Mouse (Mus musculus) embryonic facial prominence, embryonic 11.5 days (tissue): ENCODE measurements at regions not wholly inside any gene's neighbourhood (a gene's known extent, or its start where the extent isn't known, plus 50 kb on each side); places are given as distances from the start of the nearest gene placed in this dataset.

ENCODE experiments used
- ATAC-seq: fragments of 200-750 bp; cut with Nextera tagmentation; replicated peaks from 2 replicates; pipeline ENCODE4 v1.8.0; 2017; ENCODE audit warnings: low read depth; ENCODE audit not compliant: insufficient number of reproducible peaks, low FRiP score, low TSS enrichment
- DNase-seq: peaks from one replicate; pipeline ENCODE4 v3.0.0-alpha.2; 2015; ENCODE audit warnings: low spot score
- H3K27ac ChIP-seq: fragments of 300-500 bp; sonication (generic); replicated peaks from 2 replicates; pipeline ENCODE4 v1.5.1; 2014; ENCODE audit warnings: mild to moderate bottlenecking, low read depth, low read length, control low read depth
- H3K27me3 ChIP-seq: fragments of 300-500 bp; sonication (generic); 2 replicates; pipeline ENCODE4 v1.6.1; 2014; ENCODE audit warnings: mild to moderate bottlenecking, low read length, moderate library complexity, mixed read lengths; ENCODE audit not compliant: control insufficient read depth, insufficient read depth
- H3K36me3 ChIP-seq: fragments of 300-500 bp; sonication (generic); replicated peaks from 2 replicates; pipeline ENCODE4 v1.6.1; 2014; ENCODE audit warnings: low read depth, mild to moderate bottlenecking, low read length, moderate library complexity, mixed read lengths; ENCODE audit not compliant: control insufficient read depth, insufficient read depth
- H3K4me1 ChIP-seq: fragments of 300-500 bp; sonication (generic); 2 replicates; pipeline ENCODE4 v1.6.1; 2014; ENCODE audit warnings: low read length, mixed read lengths; ENCODE audit not compliant: control insufficient read depth, insufficient read depth
- H3K4me2 ChIP-seq: fragments of 300-500 bp; sonication (generic); 2 replicates; pipeline ENCODE4 v1.6.1; 2014; ENCODE audit warnings: low read depth, mild to moderate bottlenecking, control low read depth, low read length, moderate library complexity
- H3K4me3 ChIP-seq: fragments of 300-500 bp; sonication (generic); 2 replicates; pipeline ENCODE4 v1.5.1; 2014; ENCODE audit warnings: low read depth, low read length, control low read depth
- H3K9ac ChIP-seq: fragments of 300-500 bp; sonication (generic); replicated peaks from 2 replicates; pipeline ENCODE4 v1.6.1; 2014; ENCODE audit warnings: mild to moderate bottlenecking, control low read depth, low read length
- H3K9me3 ChIP-seq: fragments of 300-500 bp; sonication (generic); replicated peaks from 2 replicates; pipeline ENCODE4 v1.6.1; 2016; ENCODE audit warnings: mild to moderate bottlenecking, low read length, inconsistent platforms, mixed read lengths; ENCODE audit not compliant: control insufficient read depth
- WGBS: fragments of 180-500 bp; shearing (Covaris S2); extraction: QIAGEN DNeasy Blood & Tissue Kit; methylation state at CpG from one replicate; pipeline ENCODE4 v1.1.7; 2014; 5-methylcytosine and 5-hydroxymethylcytosine counted together

- Histone ChIP-seq H3K4me1 (no peaks in the 10 kb centered on the region), H3K9me3 (no peaks in the 10 kb centered on the region), H3K27me3 (no peaks in the 10 kb centered on the region), H3K27ac (no peak overlapping the region), H3K4me2 (no peak overlapping the region), H3K36me3 (no peaks in the 10 kb centered on the region), H3K4me3 (no peak overlapping the region), H3K9ac (no peak overlapping the region)
- no peak for DNase-seq
- no peak for ATAC-seq
- WGBS, result 80% methylated on average over 4 of the region's 4 CpGs
Observed at GRCm38 (mm10) chr8:8448911-8449310, 212.1 kb downstream of the Efnb2 start.

GRCm38 (mm10) chr8:8441568-8441967, 219.5 kb downstream of the Efnb2 start:
- Histone ChIP-seq H3K27me3 (no peaks in the 10 kb centered on the region), H3K4me2 (no peak overlapping the region), H3K4me1 (no peaks in the 10 kb centered on the region), H3K4me3 (no peak overlapping the region), H3K36me3 (no peaks in the 10 kb centered on the region), H3K9ac (no peak overlapping the region), H3K27ac (no peak overlapping the region), H3K9me3 (no peaks in the 10 kb centered on the region)
- DNase-seq (no peak), ATAC-seq (no peak)
- 79% methylated on average over 6 of the region's 6 CpGs for WGBS

- H3K4me3 ChIP-seq, result no peak overlapping the region
- no peak for DNase-seq
- H3K27me3 ChIP-seq, result no peaks in the 10 kb centered on the region
- no peaks in the 10 kb centered on the region for H3K36me3 ChIP-seq
- no peak overlapping the region for H3K27ac ChIP-seq
- H3K9ac ChIP-seq, result no peak overlapping the region
- whole genome bisulfite sequencing, result 36% methylated on average over 8 of the region's 8 CpGs
- no peak for ATAC-seq
- H3K4me2 ChIP-seq, result no peak overlapping the region
- H3K4me1 ChIP-seq, result no peaks in the 10 kb centered on the region
- H3K9me3 ChIP-seq, result no peaks in the 10 kb centered on the region
Observed at GRCm38 (mm10) chr8:8440903-8441302, 220.1 kb downstream of the Efnb2 start.

- DNase-seq, result no peak
- no peaks in the 10 kb centered on the region for H3K36me3 ChIP-seq
- no peak overlapping the region for H3K9ac ChIP-seq
- no peak overlapping the region for H3K4me3 ChIP-seq
- H3K27me3 ChIP-seq, result no peaks in the 10 kb centered on the region
- ATAC-seq, result no peak
- WGBS, result 61% methylated on average over 4 of the region's 4 CpGs
- no peaks in the 10 kb centered on the region for H3K9me3 ChIP-seq
- no peak overlapping the region for H3K27ac ChIP-seq
- no peak overlapping the region for H3K4me2 ChIP-seq
- H3K4me1 ChIP-seq, result no peaks in the 10 kb centered on the region
Observed at GRCm38 (mm10) chr8:8426201-8426600, 234.8 kb downstream of the Efnb2 start.

- H3K27me3 ChIP-seq, result no peaks in the 10 kb centered on the region
- H3K4me3 ChIP-seq, result no peak overlapping the region
- no peak for DNase-seq
- H3K4me2 ChIP-seq, result no peak overlapping the region
- no peaks in the 10 kb centered on the region for H3K9me3 ChIP-seq
- H3K36me3 ChIP-seq, result no peaks in the 10 kb centered on the region
- ATAC-seq, result no peak
- H3K9ac ChIP-seq, result no peak overlapping the region
- 94% methylated on average over 2 of the region's 2 CpGs for WGBS
- H3K27ac ChIP-seq, result no peak overlapping the region
- no peaks in the 10 kb centered on the region for H3K4me1 ChIP-seq
Observed at GRCm38 (mm10) chr8:8423443-8423842, 237.6 kb downstream of the Efnb2 start.

GRCm38 (mm10) chr8:8421713-8422112, 239.3 kb downstream of the Efnb2 start:
- Histone ChIP-seq H3K4me3 (no peak overlapping the region), H3K27me3 (no peaks in the 10 kb centered on the region), H3K9me3 (no peaks in the 10 kb centered on the region), H3K9ac (no peak overlapping the region), H3K27ac (no peak overlapping the region), H3K36me3 (no peaks in the 10 kb centered on the region), H3K4me1 (no peaks in the 10 kb centered on the region), H3K4me2 (no peak overlapping the region)
- DNase-seq (no peak), ATAC-seq (no peak)
- WGBS, result 79% methylated on average over 5 of the region's 5 CpGs

- no peaks in the 10 kb centered on the region for H3K4me1 ChIP-seq
Observed at GRCm38 (mm10) chr8:8419360-8420330, 241.4 kb downstream of the Efnb2 start.

GRCm38 (mm10) chr8:8418929-8419328, 242.1 kb downstream of the Efnb2 start:
- Histone ChIP-seq H3K4me2 (no peak overlapping the region), H3K27me3 (no peaks in the 10 kb centered on the region), H3K9ac (no peak overlapping the region), H3K4me1 (no peaks in the 10 kb centered on the region), H3K27ac (no peak overlapping the region), H3K36me3 (no peaks in the 10 kb centered on the region), H3K4me3 (no peak overlapping the region), H3K9me3 (no peaks in the 10 kb centered on the region)
- ATAC-seq, result no peak
- WGBS, result 94% methylated on average over 6 of the region's 6 CpGs
- no peak for DNase-seq

More at GRCm38 (mm10) chr8:8419360-8420330, 241.4 kb downstream of the Efnb2 start:
- H3K9me3 ChIP-seq, result no peaks in the 10 kb centered on the region
- no peaks in the 10 kb centered on the region for H3K27me3 ChIP-seq
- H3K4me3 ChIP-seq, result no peak overlapping the region
- H3K27ac ChIP-seq, result no peak overlapping the region
- no peak overlapping the region for H3K9ac ChIP-seq
- no peak for DNase-seq
- H3K36me3 ChIP-seq, result no peaks in the 10 kb centered on the region
- 77% methylated on average over 15 of the region's 15 CpGs for WGBS
- ATAC-seq, result no peak
- H3K4me2 ChIP-seq, result no peak overlapping the region
